Mouse (Mus musculus): ENCODE measurements around the gene Stox2.
A peak's percentile ranks its signal among the peaks of the same experiment; 100 is the strongest.

Stox2 gene

GRCm38 (mm10) chr8:47241421-47242078, 204.6 kb downstream of the Stox2 start:
- DNase-seq, result peak; percentile 36 to 44

- no peak for DNase-seq
Measured at GRCm38 (mm10) chr8:47240871-47241270, 205.3 kb downstream of the Stox2 start.

GRCm38 (mm10) chr8:47240266-47240665, 205.9 kb downstream of the Stox2 start:
- no peak for DNase-seq

GRCm38 (mm10) chr8:47232081-47232480, 214.1 kb downstream of the Stox2 start:
- DNase-seq, result no peak

- no peak for DNase-seq
Measured at GRCm38 (mm10) chr8:47230057-47230456, 216.1 kb downstream of the Stox2 start.

- DNase-seq, result no peak
Measured at GRCm38 (mm10) chr8:47221851-47222250, 224.3 kb downstream of the Stox2 start.

- no peak for DNase-seq
Measured at GRCm38 (mm10) chr8:47221191-47221590, 225.0 kb downstream of the Stox2 start.

GRCm38 (mm10) chr8:47220390-47220789, 225.8 kb downstream of the Stox2 start:
- no peak for DNase-seq

- no peak for DNase-seq
Measured at GRCm38 (mm10) chr8:47218536-47218935, 227.6 kb downstream of the Stox2 start.

GRCm38 (mm10) chr8:47218021-47218420, 228.1 kb downstream of the Stox2 start:
- DNase-seq, result peak in 1 of 2 experiments; percentile 27

GRCm38 (mm10) chr8:47212124-47212523, 234.0 kb downstream of the Stox2 start:
- DNase-seq, result no peak

GRCm38 (mm10) chr8:47211226-47211625, 234.9 kb downstream of the Stox2 start:
- no peak for DNase-seq

- DNase-seq, result no peak
Measured at GRCm38 (mm10) chr8:47208246-47208645, 237.9 kb downstream of the Stox2 start.

- no peak for DNase-seq
Measured at GRCm38 (mm10) chr8:47206640-47207237, 239.4 kb downstream of the Stox2 start.

GRCm38 (mm10) chr8:47205472-47205871, 240.7 kb downstream of the Stox2 start:
- peak in 1 of 2 experiments; percentile 27 for DNase-seq

- no peak for DNase-seq
Measured at GRCm38 (mm10) chr8:47196391-47196790, 249.8 kb downstream of the Stox2 start.

- no peak for DNase-seq
Measured at GRCm38 (mm10) chr8:47193321-47193996, 252.7 kb downstream of the Stox2 start.

- no peak for DNase-seq
Measured at GRCm38 (mm10) chr8:47191444-47192365, 254.5 kb downstream of the Stox2 start.

GRCm38 (mm10) chr8:47185396-47185795, 260.8 kb downstream of the Stox2 start:
- DNase-seq, result no peak

GRCm38 (mm10) chr8:47182771-47183558, 263.2 kb downstream of the Stox2 start:
- DNase-seq, result no peak

- DNase-seq, result no peak
Measured at GRCm38 (mm10) chr8:47182292-47182691, 263.9 kb downstream of the Stox2 start.
